In genomic region chr6:121105726-121106125, GRCm38 (mm10) we compare ENCODE assay signal across 14 mouse cellular contexts.
"Had no signal": no experiment of that assay in that cellular context is flagged by ENCODE, and none has a peak within 500 bp of the region (broad histone marks: within the 10 kb centered on the region; RNA-seq: fewer than 3 reads in every experiment).

No protein-coding gene starts in this region.

- H3K4me2 ChIP-seq: limb, embryonic 12.5 days; midbrain, embryonic 11.5 days; midbrain, embryonic 15.5 days; neural tube, embryonic 12.5 days had no signal

- H3K27me3 ChIP-seq: limb, embryonic 12.5 days; midbrain, embryonic 15.5 days; neural tube, embryonic 12.5 days had no signal

- H3K36me3 ChIP-seq: midbrain, embryonic 15.5 days had no signal

- ATAC-seq: lung, postnatal 0 days; midbrain, embryonic 15.5 days had no signal

- H3K9me3 ChIP-seq: limb, embryonic 12.5 days; midbrain, embryonic 15.5 days; neural tube, embryonic 12.5 days had no signal

- DNase-seq: kidney, adult 8-10 months; kidney, postnatal 10 days; kidney, postnatal 4 days; liver; lung, adult 2 months; lung, postnatal 36 days; thymus, postnatal 4 days had no signal

- H3K4me3 ChIP-seq: limb, embryonic 12.5 days; midbrain, embryonic 15.5 days; neural tube, embryonic 12.5 days had no signal

- H3K27ac ChIP-seq: limb, embryonic 12.5 days; liver, embryonic 14.5 days; midbrain, embryonic 15.5 days; neural tube, embryonic 12.5 days; stomach, postnatal 0 days had no signal

- H3K9ac ChIP-seq: limb, embryonic 12.5 days; liver, embryonic 14.5 days; midbrain, embryonic 15.5 days; neural tube, embryonic 12.5 days had no signal
